Mouse (Mus musculus): ENCODE measurements around the gene Olfr113. TPM values are rescaled to one million over a fixed set of nuclear protein-coding genes. Genes with fewer than 3 reads are reported as not detected.
"Not testable (repeated sequence)": the region's sequence is repeated elsewhere in the genome, so short reads cannot be mapped to it uniquely, and the experiment has no call there.

Gene Olfr113
- not detected in 2 replicates for total RNA-seq (2021)
- long read RNA-seq, experiment 1: 0 reads
- long read RNA-seq, experiment 2: 0 reads

GRCm38 (mm10) chr17:37577563-37577962 is at the start of gene Olfr113:
Gene Olfr113 (minus strand): TSS chr17:37577663.
- DNase-seq: no peak

- DNase-seq: no peak
Observed at GRCm38 (mm10) chr17:37627009-37627408, 49.5 kb upstream of the Olfr113 start, which contains the start of the genes Olfr115 and Olfr116. Gene Olfr115 (minus strand): TSS chr17:37627109. Gene Olfr116 (minus strand): TSS chr17:37627199.

- no peak for DNase-seq
Observed at GRCm38 (mm10) chr17:37592643-37593042, 15.2 kb upstream of the Olfr113 start, which contains the start of gene Olfr114. Gene Olfr114 (minus strand): TSS chr17:37592743.

GRCm38 (mm10) chr17:37569351-37569750 is 8.1 kb downstream of the Olfr113 start, which contains the start of gene Olfr112:
Gene Olfr112 (minus strand): TSS chr17:37569451.
- no peak for DNase-seq

- DNase-seq: no peak
Observed at GRCm38 (mm10) chr17:37558913-37559615, 18.4 kb downstream of the Olfr113 start.

GRCm38 (mm10) chr17:37543800-37544435 is 33.5 kb downstream of the Olfr113 start:
- DNase-seq: no peak

GRCm38 (mm10) chr17:37541454-37542119 is 35.9 kb downstream of the Olfr113 start:
- DNase-seq: no peak

- DNase-seq: not testable (repeated sequence)
Observed at GRCm38 (mm10) chr17:37538416-37538815, 39.0 kb downstream of the Olfr113 start.

- no peak for DNase-seq
Observed at GRCm38 (mm10) chr17:37535173-37535572, 42.3 kb downstream of the Olfr113 start.

GRCm38 (mm10) chr17:37525427-37525826 is 52.0 kb downstream of the Olfr113 start:
- not testable (repeated sequence) for DNase-seq

- DNase-seq: not testable (repeated sequence)
Observed at GRCm38 (mm10) chr17:37524612-37525011, 52.9 kb downstream of the Olfr113 start.

Other genes with a start within 250 kb of the Olfr113 start
- not detected in 2 replicates for gene Olfr103, start 238.0 kb downstream of the Olfr113 start, total RNA-seq (2021)
- gene Olfr104-ps, start 218.1 kb downstream of the Olfr113 start, total RNA-seq (2021): not detected in 2 replicates
- not detected in 2 replicates for gene Olfr105-ps, start 198.6 kb downstream of the Olfr113 start, total RNA-seq (2021)
- gene Olfr106-ps, start 187.3 kb downstream of the Olfr113 start, total RNA-seq (2021): not detected in 2 replicates
- gene Olfr107, start 178.4 kb downstream of the Olfr113 start, total RNA-seq (2021): not detected in 2 replicates
- not detected in 2 replicates for gene Olfr108, start 132.2 kb downstream of the Olfr113 start, total RNA-seq (2021)
- gene Olfr109, start 118.7 kb downstream of the Olfr113 start, total RNA-seq (2021): not detected in 2 replicates
- 2.0 TPM in 1 of 2 replicates, not detected in the other for gene H2-M2, start 94.1 kb downstream of the Olfr113 start, total RNA-seq (2021)
- gene Olfr110, start 85.2 kb downstream of the Olfr113 start, total RNA-seq (2021): not detected in 2 replicates
- not detected in 2 replicates for gene Olfr111, start 69.6 kb downstream of the Olfr113 start, total RNA-seq (2021)
- not detected in 2 replicates for gene Olfr112, start 8.2 kb downstream of the Olfr113 start, total RNA-seq (2021)
- gene Olfr114, start 15.1 kb upstream of the Olfr113 start, total RNA-seq (2021): not detected in 2 replicates
- not detected in 2 replicates for gene Olfr115, start 49.4 kb upstream of the Olfr113 start, total RNA-seq (2021)
- gene Olfr116, start 49.5 kb upstream of the Olfr113 start, total RNA-seq (2021): not detected in 2 replicates
- gene Olfr117, start 86.1 kb upstream of the Olfr113 start, total RNA-seq (2021): not detected in 2 replicates
- gene Olfr118, start 89.3 kb upstream of the Olfr113 start, total RNA-seq (2021): not detected in 2 replicates
- not detected in 2 replicates for gene Olfr119, start 118.9 kb upstream of the Olfr113 start, total RNA-seq (2021)
- gene Olfr120, start 144.1 kb upstream of the Olfr113 start, total RNA-seq (2021): not detected in 2 replicates
- gene Olfr121, start 171.2 kb upstream of the Olfr113 start, total RNA-seq (2021): not detected in 2 replicates
- gene Olfr122, start 190.9 kb upstream of the Olfr113 start, total RNA-seq (2021): not detected in 2 replicates
- gene Olfr123, start 215.9 kb upstream of the Olfr113 start, total RNA-seq (2021): not detected in 2 replicates
- not detected in 2 replicates for gene Olfr124, start 222.2 kb upstream of the Olfr113 start, total RNA-seq (2021)